ENCODE assay signal across 8 mouse cellular contexts in the genomic region with DNA sequence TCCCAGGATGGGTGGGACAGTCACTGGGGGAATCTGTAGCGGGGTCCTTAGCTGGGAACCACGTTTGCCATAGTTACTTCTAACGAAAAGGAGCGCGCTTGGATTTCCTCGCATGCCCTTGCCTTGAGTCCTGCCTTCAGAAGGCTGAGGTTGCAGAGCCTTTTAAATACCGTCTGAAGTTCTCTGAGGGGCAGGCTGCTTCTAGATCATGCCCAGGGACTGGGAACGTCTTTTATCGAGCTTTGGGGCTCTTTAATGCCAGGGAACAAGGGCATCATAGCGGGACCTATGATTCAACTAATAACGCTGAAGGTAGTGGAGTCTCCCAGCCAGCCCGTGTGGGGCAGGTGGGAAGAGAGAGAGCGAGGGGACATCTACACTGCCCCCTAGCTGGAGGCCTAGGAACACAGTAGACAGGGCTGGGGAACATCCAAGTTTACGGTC.
DNase-seq lines count a peak whose midpoint lies in the region; ATAC-seq and TF ChIP-seq lines count a peak whose summit lies in the region.

No protein-coding gene starts in this region.

- peaks cover 4% of the 10 kb centered on the region; the same call in 1 of the 2 replicates for H3K27me3 ChIP-seq in cerebellum, adult 2 months (ENCODE audit: control insufficient read depth, insufficient read depth, low read length)
- H3K27me3 ChIP-seq in heart, embryonic 11.5 days (ENCODE audit: control insufficient read depth, insufficient read depth, low read length) = no peaks in the 10 kb centered on the region; the same call in 1 of the 2 replicates
- H3K27me3 ChIP-seq in kidney, embryonic 15.5 days = peaks cover 35% of the 10 kb centered on the region
- H3K27me3 ChIP-seq in midbrain, embryonic 11.5 days (ENCODE audit: control insufficient read depth, insufficient read depth, low read length) = no peaks in the 10 kb centered on the region

- no peaks in the 10 kb centered on the region for H3K9me3 ChIP-seq in heart, embryonic 11.5 days (replicated peaks; ENCODE audit: control insufficient read depth, low read length)
- no peaks in the 10 kb centered on the region for H3K9me3 ChIP-seq in kidney, embryonic 15.5 days (replicated peaks)
- H3K9me3 ChIP-seq in midbrain, embryonic 11.5 days (ENCODE audit: control insufficient read depth, low read length) = no peaks in the 10 kb centered on the region

- WGBS in cerebellum, adult 2 months = 3% methylated on average over 14 of the region's 14 CpGs
- WGBS in heart, embryonic 11.5 days (ENCODE audit: insufficient replicate concordance) = 4% methylated on average over 14 of the region's 14 CpGs
- 2% methylated on average over 14 of the region's 14 CpGs for WGBS in kidney, embryonic 15.5 days
- 1% methylated on average over 14 of the region's 14 CpGs for WGBS in midbrain, embryonic 11.5 days

- H3K4me2 ChIP-seq in heart, embryonic 11.5 days = peak overlapping the region; percentile 77
- peak overlapping the region; percentile 54 for H3K4me2 ChIP-seq in kidney, embryonic 15.5 days
- H3K4me2 ChIP-seq in midbrain, embryonic 11.5 days = peak overlapping the region; percentile 68

- no peaks in the 10 kb centered on the region for H3K4me1 ChIP-seq in cerebellum, adult 2 months (ENCODE audit: control insufficient read depth, insufficient read depth, low read length)
- H3K4me1 ChIP-seq in heart, embryonic 11.5 days (ENCODE audit: control insufficient read depth, insufficient read depth, low read length) = no peaks in the 10 kb centered on the region
- H3K4me1 ChIP-seq in kidney, embryonic 15.5 days = peaks cover 7% of the 10 kb centered on the region
- H3K4me1 ChIP-seq in midbrain, embryonic 11.5 days (ENCODE audit: control insufficient read depth, insufficient read depth, low read length) = peaks cover 7% of the 10 kb centered on the region

- peak; percentile 61; the same call in 1 of the 2 replicates for TF ChIP-seq CTCF in cerebellum, adult 2 months (IDR thresholded peaks at IDR 0.05; ENCODE audit: borderline replicate concordance, insufficient read depth, low read depth, low read length)

- H3K4me3 ChIP-seq in cerebellum, adult 2 months (replicated peaks; ENCODE audit: insufficient read depth, low read depth, low read length) = no peak overlapping the region
- peak overlapping the region; percentile 40 for H3K4me3 ChIP-seq in heart, embryonic 11.5 days (ENCODE audit: low read depth, low read length)
- peak overlapping the region; percentile 24 for H3K4me3 ChIP-seq in kidney, embryonic 15.5 days (replicated peaks)
- H3K4me3 ChIP-seq in midbrain, embryonic 11.5 days (ENCODE audit: low read depth, low read length) = peak overlapping the region; percentile 30

- no peaks in the 10 kb centered on the region for H3K36me3 ChIP-seq in heart, embryonic 11.5 days (ENCODE audit: control insufficient read depth, insufficient read depth, low read length)
- no peaks in the 10 kb centered on the region for H3K36me3 ChIP-seq in kidney, embryonic 15.5 days
- no peaks in the 10 kb centered on the region for H3K36me3 ChIP-seq in midbrain, embryonic 11.5 days (ENCODE audit: control insufficient read depth, insufficient read depth, low read length)

- no peak for ATAC-seq in heart, embryonic 11.5 days (replicated peaks; ENCODE audit: insufficient number of reproducible peaks, low FRiP score, low TSS enrichment)
- peak; percentile 75; the same call in 1 of the 2 replicates for ATAC-seq in kidney, embryonic 15.5 days (replicated peaks; ENCODE audit: low FRiP score)
- peak; percentile 91 for ATAC-seq in midbrain, embryonic 11.5 days (ENCODE audit: low FRiP score)
- ATAC-seq in monocyte, adult 5-6 weeks (replicated peaks; ENCODE audit: insufficient number of reproducible peaks, low FRiP score, low TSS enrichment, poor library complexity, severe bottlenecking) = no peak

- H3K9ac ChIP-seq in heart, embryonic 11.5 days (ENCODE audit: low read depth, low read length) = peak overlapping the region; percentile 40; the same call in 1 of the 2 replicates
- H3K9ac ChIP-seq in kidney, embryonic 15.5 days = no peak overlapping the region
- peak overlapping the region; percentile 59 for H3K9ac ChIP-seq in midbrain, embryonic 11.5 days (ENCODE audit: low read length)

- H3K27ac ChIP-seq in cerebellum, adult 2 months (ENCODE audit: insufficient read depth, low read length) = no peak overlapping the region
- no peak overlapping the region for H3K27ac ChIP-seq in heart, embryonic 11.5 days (ENCODE audit: low read depth, low read length)
- no peak overlapping the region for H3K27ac ChIP-seq in kidney, embryonic 15.5 days
- H3K27ac ChIP-seq in midbrain, embryonic 11.5 days (ENCODE audit: low read depth, low read length) = no peak overlapping the region; the same call in 1 of the 2 replicates

- TF ChIP-seq POLR2A in cerebellum, adult 2 months (IDR thresholded peaks at IDR 0.05; ENCODE audit: borderline replicate concordance, insufficient read depth, low read length) = no peak

- peak; percentile 14 to 16 for DNase-seq in cerebellum, adult 2 months
- no peak for DNase-seq in cerebellum, adult 11 months
- peak; percentile 49 for DNase-seq in brain, adult 2 months (ENCODE audit: low read depth, low spot score)
- peak; percentile 95 for DNase-seq in midbrain, embryonic 11.5 days (ENCODE audit: low spot score, missing footprints)
- peak; percentile 75 for DNase-seq in thymus, postnatal 4 days

Comparison
In these comparisons a context has a peak if more than half of its experiments do, and no peak if none do; other contexts are left out.
1. ATAC-seq: peak in kidney, embryonic 15.5 days (single experiment) and midbrain, embryonic 11.5 days (single experiment); none in heart, embryonic 11.5 days (single experiment) and monocyte, adult 5-6 weeks (single experiment).
2. Peak in every context shown above with its lines, with median percentiles within 50 percentile points of each other: H3K4me2 ChIP-seq.